Mouse (Mus musculus) mouse trophoblast stem cell (cell line): Measurements from ENCODE around the gene Slc51b.

ENCODE experiments used
- in situ Hi-C, 2 experiments: fragments of 300-500 bp; cut with MseI, MboI; formaldehyde crosslinking; loops; 2 replicates in 1 of 2; 3 replicates in 1 of 2; pipeline ENCODE4 v1.15.1; 2025

Slc51b gene

GRCm38 (mm10) chr9:65410378-65410777 lies 12.4 kb downstream of the Slc51b start:
- in situ Hi-C loops = no loop called here

DNA sequence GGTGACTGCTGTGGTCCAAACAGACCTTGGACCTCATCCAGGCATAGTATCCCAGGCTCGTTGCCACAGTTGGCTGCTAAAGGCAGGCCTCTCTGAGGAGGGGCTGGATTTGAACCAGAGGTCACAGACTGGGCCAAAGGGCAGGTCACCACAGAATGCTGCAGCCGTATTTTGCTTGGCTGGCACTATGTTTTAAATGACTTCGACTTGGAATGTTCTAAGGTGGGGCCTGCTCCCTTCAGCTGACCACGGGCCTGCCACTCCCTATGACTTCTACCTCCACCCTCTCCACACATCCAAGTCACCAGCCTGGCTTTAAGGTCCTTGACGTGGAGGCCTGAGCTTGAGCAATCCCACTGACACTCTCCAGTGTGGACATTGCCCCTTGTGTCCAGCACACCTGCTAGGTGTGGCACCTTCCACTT lies 13.9 kb downstream of the Slc51b start:
- in situ Hi-C loops = no loop called here

DNA sequence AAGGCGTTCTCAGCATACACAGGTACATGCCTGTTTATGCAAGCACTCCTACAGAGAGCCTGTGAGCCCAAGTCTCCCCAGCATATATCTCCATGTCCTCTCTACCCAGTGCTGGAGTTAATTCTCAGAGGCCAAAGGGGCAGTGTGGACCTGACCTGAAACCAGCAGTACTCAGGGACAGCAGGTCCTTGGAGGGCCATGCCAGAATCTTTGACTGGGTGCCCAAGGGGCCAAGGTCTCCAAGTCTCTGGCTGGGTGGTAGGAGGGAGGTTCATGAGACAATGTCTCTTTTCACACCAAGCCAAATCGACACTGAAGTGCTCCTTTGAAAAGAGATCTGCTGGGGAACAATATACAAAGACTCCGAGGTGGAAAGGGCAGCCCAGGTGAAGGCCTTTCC lies 14.9 kb downstream of the Slc51b start:
- in situ Hi-C loops = no loop called here

DNA sequence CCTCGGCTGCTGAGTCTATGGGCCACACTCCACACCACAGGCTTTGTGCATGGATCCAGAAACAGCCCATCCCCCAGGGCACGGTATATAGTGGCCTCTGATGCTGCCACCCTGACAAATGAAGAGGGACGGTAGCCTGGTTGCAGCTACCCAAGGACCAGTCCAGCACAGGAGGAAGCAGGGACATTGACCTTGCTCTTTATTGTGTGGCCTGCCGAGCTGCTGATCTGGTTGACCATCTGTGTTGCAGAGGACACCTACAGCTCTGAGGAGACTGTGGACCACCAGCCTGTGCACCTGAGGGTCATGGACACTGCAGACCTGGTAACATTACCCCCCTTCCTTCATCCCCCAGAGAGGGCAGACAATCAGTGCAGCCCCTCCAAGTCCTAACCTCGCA lies 15.4 kb downstream of the Slc51b start:
- in situ Hi-C loops = no loop called here

- in situ Hi-C loops = no loop called here
Observed at GRCm38 (mm10) chr9:65405184-65405449, 17.6 kb downstream of the Slc51b start.

DNA sequence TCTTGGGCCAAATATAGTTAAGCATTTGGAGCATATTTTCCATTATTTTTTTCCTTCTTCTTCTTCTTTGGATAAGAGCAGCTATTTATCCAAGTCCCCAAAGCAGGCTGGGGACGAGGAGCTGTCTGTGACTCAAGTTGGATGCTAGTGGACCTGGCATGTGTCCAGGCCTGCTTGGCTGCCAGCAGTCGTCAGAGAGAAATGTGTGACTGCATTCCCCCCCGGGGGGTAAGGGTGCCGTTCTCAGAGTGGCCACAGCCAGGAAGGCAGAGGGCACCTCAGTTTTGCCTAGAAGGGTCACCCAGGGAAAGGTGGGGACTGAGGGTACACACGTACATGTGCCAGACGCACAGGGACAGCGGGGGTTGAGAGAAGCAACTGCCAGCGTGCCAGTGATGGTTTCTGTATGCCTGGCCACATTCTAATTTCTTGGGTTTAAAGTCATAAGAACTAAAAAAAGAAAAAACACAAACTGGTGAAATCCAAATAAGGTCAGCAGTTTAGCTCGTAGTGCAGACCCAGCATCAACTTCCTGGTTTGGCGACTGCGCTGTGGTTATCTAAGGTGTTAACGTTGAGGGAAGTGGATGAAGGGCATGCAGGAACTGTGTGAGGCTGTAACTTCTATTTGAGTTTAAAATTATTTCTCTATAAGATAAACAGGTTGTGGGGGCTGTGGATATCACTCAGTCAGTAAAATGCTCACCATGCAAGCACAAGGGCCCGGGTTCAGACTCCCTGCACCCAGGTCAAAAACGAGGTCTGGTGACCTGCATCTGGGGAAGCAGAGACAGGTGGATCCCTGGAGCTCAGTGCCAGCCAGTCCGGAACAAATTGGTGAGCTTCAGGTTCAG lies 18.2 kb downstream of the Slc51b start:
- in situ Hi-C loops = no loop called here

GRCm38 (mm10) chr9:65399934-65400333 lies 22.8 kb downstream of the Slc51b start:
- in situ Hi-C loops = no loop called here

GRCm38 (mm10) chr9:65398279-65398678 lies 24.5 kb downstream of the Slc51b start, which contains the start of gene Rasl12:
Rasl12 (plus strand) TSS chr9:65398506.
- in situ Hi-C loops = no loop called here

- in situ Hi-C loops = loop anchor here in 1 of 2 experiments (5.0 kb wide), 1 partner anchor 33 kb away; no protein-coding TSS in a partner anchor
Observed at GRCm38 (mm10) chr9:65394360-65394759, 28.4 kb downstream of the Slc51b start.

DNA sequence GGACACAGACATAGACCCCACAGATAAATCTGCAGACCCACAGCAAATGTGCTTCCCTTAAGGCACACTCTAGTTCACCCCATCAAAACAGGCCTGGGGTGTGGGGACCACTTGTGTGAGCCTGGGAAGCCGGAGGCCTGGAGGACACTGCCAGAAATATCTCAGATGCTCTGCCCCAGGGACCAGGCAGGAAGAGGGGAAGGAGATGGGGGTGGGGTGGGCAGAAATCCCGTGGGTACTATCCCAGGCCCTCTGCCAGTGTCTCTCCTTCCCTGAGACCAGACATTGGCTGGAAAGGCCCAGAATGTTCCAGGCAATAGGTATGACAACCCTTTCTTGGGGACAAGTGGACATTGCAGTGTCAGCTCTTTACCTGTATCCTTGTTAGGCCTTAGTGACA lies 29.1 kb downstream of the Slc51b start:
- in situ Hi-C loops = loop anchor here in 1 of 2 experiments (5.0 kb wide), 1 partner anchor 34 kb away; no protein-coding TSS in a partner anchor

DNA sequence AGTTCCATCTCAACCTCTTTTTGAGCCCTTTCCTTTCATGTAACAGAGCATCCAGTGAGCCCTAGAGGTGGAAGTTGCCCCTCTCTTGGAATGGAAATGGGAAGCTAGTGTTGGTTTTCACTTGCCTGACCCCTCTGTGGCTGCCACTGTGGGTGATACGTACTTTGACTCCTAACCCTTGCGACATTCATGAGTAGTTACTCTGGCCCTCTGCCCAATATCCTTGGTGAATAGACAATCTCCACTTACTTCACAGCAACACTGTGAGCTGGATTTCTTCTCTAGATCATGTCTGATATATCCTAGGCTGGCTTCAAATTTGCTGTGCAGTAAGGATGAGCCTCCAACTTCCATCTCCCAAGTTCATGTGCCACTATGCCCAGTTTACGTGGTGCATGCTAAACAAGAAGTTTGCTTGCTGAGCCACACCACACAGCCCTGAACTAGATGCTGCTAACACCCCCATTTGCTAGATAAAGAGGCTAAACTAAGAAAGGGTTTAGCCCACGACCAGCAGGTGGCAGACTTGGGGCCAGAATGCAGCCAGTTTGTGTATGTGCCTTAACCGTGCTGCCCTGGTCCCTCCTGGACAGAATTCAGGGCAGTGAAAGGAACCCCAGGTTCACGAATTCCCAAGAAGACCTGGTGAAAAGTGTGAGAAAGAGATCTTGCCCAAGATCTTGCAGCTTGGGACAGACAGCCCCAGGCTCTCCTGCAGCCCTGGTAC lies 30.0 kb downstream of the Slc51b start:
- in situ Hi-C loops = loop anchor here in 1 of 2 experiments (5.0 kb wide), 1 partner anchor 34 kb away; no protein-coding TSS in a partner anchor

- in situ Hi-C loops = loop anchor here in 1 of 2 experiments (5.0 kb wide), 1 partner anchor 36 kb away; no protein-coding TSS in a partner anchor
Observed at GRCm38 (mm10) chr9:65391613-65391964, 31.2 kb downstream of the Slc51b start, which contains the start of gene Kbtbd13. Kbtbd13 (minus strand) TSS chr9:65391652.

- in situ Hi-C loops = loop anchor here in 1 of 2 experiments (5.0 kb wide), 1 partner anchor 36 kb away; no protein-coding TSS in a partner anchor
Observed at GRCm38 (mm10) chr9:65390752-65391612, 31.8 kb downstream of the Slc51b start.

- in situ Hi-C loops = no loop called here
Observed at GRCm38 (mm10) chr9:65386373-65387140, 36.2 kb downstream of the Slc51b start.

GRCm38 (mm10) chr9:65384276-65384675 lies 38.5 kb downstream of the Slc51b start:
- in situ Hi-C loops = no loop called here

GRCm38 (mm10) chr9:65382751-65383097 lies 40.0 kb downstream of the Slc51b start:
- in situ Hi-C loops = no loop called here

- in situ Hi-C loops = no loop called here
Observed at GRCm38 (mm10) chr9:65382031-65382750, 40.6 kb downstream of the Slc51b start.

GRCm38 (mm10) chr9:65381017-65381590 lies 41.7 kb downstream of the Slc51b start:
- in situ Hi-C loops = no loop called here

DNA sequence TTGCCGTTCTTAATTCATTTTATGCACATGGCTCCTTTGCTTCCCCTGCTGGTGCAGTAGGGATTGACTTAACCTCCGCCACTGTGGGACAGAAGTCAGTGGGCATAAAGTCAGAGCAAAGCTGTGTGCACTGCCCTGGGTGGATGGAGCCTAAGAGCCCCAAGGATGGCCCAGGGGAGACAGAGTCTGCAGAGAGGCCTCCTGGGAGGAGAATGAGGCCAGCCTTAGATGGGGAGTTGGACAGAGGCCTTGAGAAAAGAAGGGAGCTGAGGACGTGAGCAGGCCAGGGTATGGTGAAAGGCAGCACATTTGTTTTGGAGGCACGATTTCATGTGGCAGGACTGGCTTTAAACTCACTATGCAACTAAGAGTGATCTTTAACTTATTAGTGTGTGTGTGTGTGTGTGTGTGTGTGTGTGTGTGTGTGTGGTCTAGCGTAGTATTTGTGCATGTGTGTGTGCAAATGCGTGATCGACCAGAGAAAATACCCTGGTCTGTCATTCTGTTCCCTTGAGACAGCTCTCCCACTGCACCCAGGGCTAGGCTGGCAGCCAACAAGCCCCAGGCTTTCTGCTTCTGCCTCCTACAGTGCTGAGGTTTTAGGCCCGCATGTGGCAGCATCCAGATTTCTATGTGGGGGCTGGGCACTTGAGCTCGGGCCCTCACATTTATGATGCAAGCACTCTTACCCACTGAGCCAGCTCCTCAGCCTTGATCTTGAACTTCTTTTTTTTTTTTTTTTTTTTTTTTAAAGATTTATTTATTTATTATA lies 47.4 kb downstream of the Slc51b start:
- in situ Hi-C loops = no loop called here
